33 mouse cellular contexts compared by ENCODE assay signal in genomic region chr9:123624741-123625140, GRCm38 (mm10). TPM values are rescaled to one million over a fixed set of nuclear protein-coding genes. Genes with fewer than 3 reads are reported as not detected.
"Had no signal": no experiment of that assay in that cellular context is flagged by ENCODE, and none has a peak within 500 bp of the region (broad histone marks: within the 10 kb centered on the region; RNA-seq: fewer than 3 reads in every experiment).

No protein-coding gene starts in this region.

- H3K36me3 ChIP-seq: heart, embryonic 10.5 days; heart, embryonic 12.5 days; heart, embryonic 13.5 days; heart, embryonic 15.5 days; hindbrain, embryonic 10.5 days; hindbrain, embryonic 12.5 days; hindbrain, embryonic 13.5 days; hindbrain, embryonic 15.5 days; intestine, embryonic 15.5 days; kidney, embryonic 15.5 days had no signal

- H3K9ac ChIP-seq: heart, embryonic 12.5 days; heart, embryonic 13.5 days; heart, embryonic 15.5 days; hindbrain, embryonic 12.5 days; hindbrain, embryonic 13.5 days; hindbrain, embryonic 14.5 days; hindbrain, embryonic 15.5 days; intestine, embryonic 15.5 days; kidney, embryonic 15.5 days had no signal

- H3K4me1 ChIP-seq: heart, embryonic 10.5 days; heart, embryonic 12.5 days; heart, embryonic 13.5 days; heart, embryonic 15.5 days; hindbrain, embryonic 10.5 days; hindbrain, embryonic 12.5 days; hindbrain, embryonic 13.5 days; hindbrain, embryonic 15.5 days; kidney, embryonic 15.5 days had no signal

- H3K27me3 ChIP-seq: heart, embryonic 12.5 days; heart, embryonic 13.5 days; heart, embryonic 15.5 days; hindbrain, embryonic 12.5 days; hindbrain, embryonic 13.5 days; hindbrain, embryonic 15.5 days; intestine, embryonic 15.5 days; kidney, embryonic 15.5 days had no signal

- ATAC-seq: hindbrain, embryonic 16.5 days; hindbrain, postnatal 0 days; inflammation-experienced regulatory T-cells, adult 6 months; intestine, embryonic 15.5 days; intestine, embryonic 16.5 days; intestine, postnatal 0 days had no signal

- H3K4me3 ChIP-seq: heart, embryonic 10.5 days; heart, embryonic 12.5 days; heart, embryonic 13.5 days; heart, embryonic 15.5 days; hindbrain, embryonic 10.5 days; hindbrain, embryonic 12.5 days; hindbrain, embryonic 13.5 days; hindbrain, embryonic 15.5 days; intestine, embryonic 15.5 days; kidney, embryonic 15.5 days; layer of hippocampus, adult 2 months; left cerebral cortex, adult 2 months had no signal

- H3K27ac ChIP-seq: heart, embryonic 10.5 days; heart, embryonic 13.5 days; heart, embryonic 15.5 days; hindbrain, embryonic 10.5 days; hindbrain, embryonic 12.5 days; hindbrain, embryonic 13.5 days; hindbrain, embryonic 14.5 days; hindbrain, embryonic 15.5 days; hindbrain, postnatal 0 days; intestine, embryonic 15.5 days; kidney, embryonic 15.5 days; kidney, postnatal 0 days; layer of hippocampus, adult 2 months; left cerebral cortex, adult 2 months had no signal

- H3K4me2 ChIP-seq: heart, embryonic 11.5 days; heart, embryonic 12.5 days; heart, embryonic 13.5 days; heart, embryonic 15.5 days; hindbrain, embryonic 12.5 days; hindbrain, embryonic 13.5 days; hindbrain, embryonic 14.5 days; hindbrain, embryonic 15.5 days; intestine, embryonic 15.5 days; kidney, embryonic 15.5 days had no signal

- H3K9me3 ChIP-seq: heart, embryonic 10.5 days; heart, embryonic 12.5 days; heart, embryonic 13.5 days; heart, embryonic 15.5 days; hindbrain, embryonic 10.5 days; hindbrain, embryonic 12.5 days; hindbrain, embryonic 13.5 days; hindbrain, embryonic 15.5 days; intestine, embryonic 15.5 days; kidney, embryonic 15.5 days had no signal

- DNase-seq: heart, postnatal 10 days; heart, postnatal 14 days; heart, postnatal 36 days; heart, postnatal 4 days; kidney, postnatal 10 days; kidney, postnatal 14 days; kidney, postnatal 25 days; kidney, postnatal 36 days; kidney, postnatal 4 days; layer of hippocampus, adult 9-11 months; layer of hippocampus, postnatal 36 days had no signal

RNA-seq across cellular contexts. Expression of gene Ccr9, which starts 53.5 kb away (rescaled TPM):
- polyA plus RNA-seq: heart, embryonic 10.5 days had no signal

RNA-seq across cellular contexts. Expression of gene Slc6a20a, which starts 53.9 kb away (rescaled TPM):
- polyA plus RNA-seq: heart, embryonic 10.5 days; heart, embryonic 11.5 days; heart, embryonic 12.5 days; heart, embryonic 13.5 days; heart, embryonic 14.5 days; heart, embryonic 15.5 days; heart, postnatal 0 days; inflammation-experienced regulatory T-cells, adult 6 months had no signal
